Mouse (Mus musculus): ENCODE results near the gene Fyn. TPM values are rescaled to one million over a fixed set of nuclear protein-coding genes. Genes with fewer than 3 reads are reported as not detected.

The Fyn gene
- total RNA-seq, 2 experiments from 2014 or later: 44.8 to 69.9 TPM

DNA sequence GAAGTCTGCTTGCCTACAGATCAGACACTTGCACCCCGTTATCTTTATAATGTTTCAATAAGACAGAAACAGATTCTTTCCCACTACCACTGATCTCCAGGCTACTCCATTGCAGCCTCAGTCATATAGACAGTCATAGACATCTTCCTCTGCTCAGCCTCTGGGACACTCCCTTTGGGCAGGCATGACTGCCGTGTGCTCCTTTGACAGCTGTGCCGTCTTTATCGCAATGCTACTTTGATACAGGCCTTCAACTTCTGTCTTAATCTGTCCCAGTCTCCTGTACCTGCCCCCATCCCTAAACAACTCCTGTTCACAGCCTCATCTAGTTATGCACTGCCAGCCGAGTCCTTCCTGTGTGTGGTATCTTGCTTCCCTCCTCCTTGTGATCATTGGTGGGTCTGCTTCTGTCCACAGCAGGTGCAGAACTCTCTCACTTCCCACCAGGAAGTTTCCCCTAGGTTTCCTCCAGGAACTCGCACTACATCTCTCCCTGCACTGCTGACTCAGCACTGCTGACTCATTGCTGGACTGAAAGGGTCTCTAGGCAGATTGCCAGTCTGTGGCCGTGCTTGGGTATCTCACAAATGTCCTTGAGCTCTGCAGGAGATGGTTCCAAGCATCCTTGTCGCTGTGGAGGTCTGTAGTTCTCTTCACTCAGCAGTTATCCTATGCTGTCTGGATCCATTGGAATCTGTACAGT, 43.4 kb downstream of the Fyn start:
- DNase-seq: peak; percentile 57

DNA sequence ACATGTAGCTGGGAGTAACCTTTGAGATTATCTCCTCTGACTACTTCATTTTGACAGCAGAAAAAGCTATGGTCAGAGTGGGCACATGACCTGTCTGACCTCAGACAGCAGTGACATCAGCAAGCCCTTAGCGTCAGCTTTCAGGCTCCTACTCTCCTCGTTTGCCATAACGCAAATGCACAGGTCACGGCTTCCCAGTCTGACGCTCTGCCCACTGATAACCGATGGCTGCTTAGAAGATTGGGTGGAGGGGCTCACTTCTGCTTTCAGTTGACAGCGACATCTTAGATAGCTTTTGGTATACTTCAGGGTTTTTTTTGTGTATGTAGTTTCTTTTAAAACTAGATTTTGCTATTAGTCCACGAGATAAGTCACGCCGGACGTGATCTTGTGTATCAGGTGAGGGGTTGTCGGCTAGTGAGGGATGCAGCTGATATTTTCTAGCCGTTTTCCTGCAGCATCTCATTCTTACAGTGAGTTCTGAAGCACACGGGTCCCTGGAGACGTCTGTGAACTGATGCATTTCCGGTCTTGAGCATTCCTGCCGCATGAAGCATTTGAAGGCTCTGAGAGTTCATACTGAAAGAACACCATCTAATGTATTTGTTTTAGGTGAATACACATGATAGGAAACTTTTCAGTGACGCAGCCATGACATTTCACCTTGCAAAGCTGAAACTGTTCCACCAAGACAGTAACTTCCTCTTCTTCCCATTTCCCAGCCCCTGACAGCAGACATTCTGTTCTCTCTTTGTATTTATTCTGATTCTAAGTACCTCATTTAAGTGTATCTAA, 44.4 kb downstream of the Fyn start:
- no peak for DNase-seq

DNA sequence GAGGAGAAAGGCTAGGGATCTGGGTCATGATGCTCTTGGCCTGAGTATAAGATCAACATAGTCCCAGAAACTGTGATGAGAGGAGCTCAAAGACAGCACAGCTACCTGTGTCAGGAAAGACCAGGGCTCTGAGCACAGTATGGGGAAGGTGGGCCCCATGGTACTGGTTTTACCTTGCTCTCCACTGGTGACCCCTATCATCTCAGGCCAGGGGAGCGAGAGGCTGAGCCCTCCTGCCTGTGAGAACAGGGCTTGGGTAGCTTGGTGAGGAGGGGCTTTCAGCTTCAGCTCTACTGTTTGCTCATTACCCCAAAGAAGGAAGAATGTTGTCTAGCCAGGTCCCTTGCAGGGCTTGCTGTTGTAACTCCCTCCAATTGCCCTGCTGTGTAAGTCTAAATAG, 45.4 kb downstream of the Fyn start:
- DNase-seq: no peak

DNA sequence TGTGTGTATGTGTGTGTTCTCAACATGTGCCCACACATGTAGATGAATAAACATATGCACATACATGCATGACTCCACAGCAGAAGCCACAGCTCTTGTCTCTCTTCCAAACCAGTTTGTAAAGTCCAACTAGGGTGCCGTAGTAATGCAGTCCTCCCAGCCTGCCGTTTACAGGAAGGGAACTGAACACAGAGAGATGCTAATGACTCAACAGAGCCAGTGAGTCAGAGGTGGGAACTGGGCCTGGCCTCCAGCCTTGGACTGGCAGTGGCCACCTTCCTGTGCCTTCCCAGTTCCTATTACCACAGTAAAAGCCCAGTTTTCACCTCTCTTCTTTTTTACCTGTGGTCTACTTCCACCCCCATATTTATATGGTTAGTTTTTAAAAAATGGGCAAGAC, 46.9 kb downstream of the Fyn start:
- DNase-seq: peak; percentile 83 to 84

DNA sequence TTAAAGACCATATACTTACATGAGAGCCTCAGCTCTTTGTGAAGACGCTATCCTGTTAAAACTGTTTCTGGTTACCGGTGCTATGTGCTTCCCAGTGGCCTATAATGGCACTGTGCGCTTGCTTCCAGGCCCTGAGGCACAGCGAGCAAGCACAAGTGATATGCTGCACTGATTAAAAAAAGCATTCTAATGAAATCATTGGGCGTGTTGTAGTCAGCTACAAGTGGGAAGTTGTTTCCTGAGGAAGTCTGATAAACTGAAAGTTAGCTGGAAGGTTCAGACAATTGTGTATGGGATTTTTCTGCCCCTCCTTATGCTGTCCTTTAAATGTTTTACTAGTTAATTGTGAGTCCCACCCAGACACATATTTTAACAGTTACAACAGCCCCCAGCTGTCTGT, 49.0 kb downstream of the Fyn start:
- DNase-seq: no peak

DNA sequence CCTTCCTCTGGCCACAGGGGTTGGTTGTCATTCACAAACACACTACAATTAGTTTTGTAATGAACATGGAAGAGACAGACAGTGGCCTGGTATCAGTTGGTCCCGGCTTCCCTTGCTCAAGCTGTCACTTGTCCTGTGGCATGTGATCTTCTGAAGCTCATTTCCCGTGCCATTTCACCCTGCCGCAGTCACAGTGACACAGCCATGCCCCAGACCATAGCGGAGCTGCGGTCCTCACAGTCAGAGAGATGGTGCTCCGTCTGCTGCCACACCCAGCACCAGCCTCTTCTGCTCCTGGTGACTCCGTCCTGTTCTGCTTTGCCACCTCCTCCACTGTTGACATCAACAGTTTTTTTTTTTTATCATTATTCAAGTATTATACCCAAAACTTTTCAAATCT, 49.7 kb downstream of the Fyn start:
- no peak for DNase-seq

DNA sequence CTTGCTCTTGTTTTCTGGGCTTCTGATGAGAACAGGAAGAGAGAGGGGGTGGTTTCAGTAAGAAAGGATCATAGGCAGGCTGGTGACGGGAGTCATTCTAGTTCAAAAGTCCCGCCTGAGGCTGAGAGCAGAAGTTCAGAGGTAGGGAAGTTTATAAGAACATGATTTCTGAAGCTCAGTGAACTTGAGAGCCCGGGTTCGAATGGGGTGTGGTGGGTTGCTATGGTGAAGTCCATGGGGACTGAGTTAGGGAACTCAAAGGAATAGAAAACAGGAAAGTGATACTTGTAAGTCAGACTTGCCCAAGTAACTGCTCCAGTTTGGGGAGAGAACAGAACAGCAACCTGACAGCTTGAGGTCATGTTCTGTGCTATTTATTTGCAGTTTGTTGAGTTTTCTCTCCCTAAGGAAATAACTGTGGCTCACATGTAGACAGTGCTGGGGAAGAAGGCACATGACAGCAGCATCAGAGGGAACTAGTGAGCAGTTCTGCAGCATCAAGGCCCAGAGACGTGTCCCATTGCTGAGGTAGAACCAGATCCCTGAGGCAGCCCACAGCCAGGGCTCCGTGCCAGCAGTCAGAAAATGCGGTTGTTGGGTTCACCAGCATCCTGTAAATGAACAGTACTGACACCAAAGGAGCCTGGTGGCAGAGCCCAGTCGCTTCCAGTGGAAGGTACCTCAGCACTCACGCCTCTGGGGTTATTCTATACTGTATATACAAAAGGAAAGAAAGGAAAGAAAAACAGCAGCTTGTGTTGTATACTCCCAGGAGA, 52.4 kb downstream of the Fyn start:
- DNase-seq: peak in 1 of 2 experiments; percentile 51

DNA sequence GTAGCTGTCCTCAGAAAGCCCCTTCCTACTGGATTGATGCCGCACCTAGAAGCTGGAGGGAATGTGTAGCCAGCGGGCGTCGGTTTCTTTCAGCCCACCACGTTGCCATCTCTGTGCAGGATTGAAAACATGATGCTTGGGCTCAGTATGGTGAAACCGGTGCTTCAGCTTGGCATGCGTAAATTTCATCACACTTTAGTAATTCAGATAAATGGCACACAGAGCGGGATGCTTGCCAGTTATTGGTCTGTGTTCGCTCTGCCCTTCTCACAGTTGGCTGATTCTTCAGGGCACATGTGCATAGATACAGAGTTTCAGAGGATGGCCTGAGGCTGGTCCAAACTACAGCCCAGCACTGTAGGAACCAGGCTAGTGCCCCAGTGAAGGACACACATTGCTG, 53.1 kb downstream of the Fyn start:
- DNase-seq: no peak

DNA sequence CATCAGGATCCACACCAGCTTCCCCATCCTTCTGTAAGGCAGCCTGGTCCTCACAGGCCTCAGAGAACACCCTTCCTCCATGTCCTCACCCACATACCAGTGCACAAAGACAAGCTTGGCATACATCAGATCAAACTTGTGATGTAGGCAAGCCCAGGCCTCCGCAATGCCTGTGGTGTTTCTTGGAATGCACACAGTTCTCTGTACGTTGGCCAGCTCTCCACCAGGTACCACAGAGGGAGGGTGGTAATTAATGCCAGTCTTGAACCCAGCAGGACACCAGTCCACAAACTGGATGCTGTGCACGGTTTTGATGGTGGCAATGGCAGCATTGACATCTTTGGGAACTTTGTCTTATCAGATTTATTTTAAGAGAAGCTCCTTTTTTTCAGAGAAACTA, 56.0 kb downstream of the Fyn start:
- DNase-seq: no peak

DNA sequence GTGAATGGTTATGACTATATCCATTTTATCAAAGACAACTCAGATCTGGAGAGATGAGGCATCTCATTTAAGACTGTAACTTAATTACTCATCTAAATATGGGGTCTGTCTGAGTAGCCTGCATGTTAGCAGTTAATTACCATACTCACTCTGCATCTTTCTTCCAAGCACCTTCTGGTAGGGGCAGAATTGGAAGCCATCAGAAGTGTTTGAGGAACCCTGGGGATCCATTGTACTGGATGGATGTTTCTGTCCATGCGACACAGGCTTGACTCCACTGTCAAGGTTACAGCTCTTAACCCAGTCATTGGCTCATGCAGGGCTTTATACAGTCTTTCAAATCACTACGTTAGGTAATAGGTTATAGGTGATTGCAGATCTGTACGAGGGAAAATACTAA, 57.4 kb downstream of the Fyn start:
- no peak for DNase-seq

DNA sequence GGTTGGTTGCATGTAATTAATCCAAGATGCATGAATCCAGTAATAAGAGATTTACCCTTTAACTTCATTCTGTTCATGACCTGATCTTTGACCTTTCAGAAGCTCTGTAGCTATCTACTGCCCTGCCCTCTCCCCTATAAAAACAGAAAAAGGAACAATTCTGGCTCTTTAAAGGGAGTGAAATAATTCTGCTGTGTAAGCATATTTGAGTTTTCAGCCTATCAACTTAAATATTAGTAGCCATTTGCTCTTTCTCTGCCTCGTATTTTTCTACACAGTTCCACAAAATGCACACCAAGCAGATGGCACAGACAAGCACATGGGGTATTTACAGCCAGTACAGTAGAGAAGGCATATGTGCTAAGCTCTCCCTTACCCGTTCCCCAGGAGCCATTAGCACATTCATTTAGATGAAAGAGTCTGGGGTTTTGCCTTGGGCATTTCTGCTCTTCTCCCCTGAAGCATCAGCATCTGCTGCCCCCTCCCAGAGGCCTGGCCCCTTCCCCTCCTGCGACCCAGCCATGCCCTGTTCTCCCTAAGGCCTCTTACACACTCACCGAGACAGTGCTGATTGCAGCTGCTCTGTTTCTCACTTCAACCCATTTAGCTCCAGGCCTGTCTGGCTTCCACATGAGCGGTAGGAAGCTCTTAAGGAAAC, 58.3 kb downstream of the Fyn start:
- DNase-seq: no peak

DNA sequence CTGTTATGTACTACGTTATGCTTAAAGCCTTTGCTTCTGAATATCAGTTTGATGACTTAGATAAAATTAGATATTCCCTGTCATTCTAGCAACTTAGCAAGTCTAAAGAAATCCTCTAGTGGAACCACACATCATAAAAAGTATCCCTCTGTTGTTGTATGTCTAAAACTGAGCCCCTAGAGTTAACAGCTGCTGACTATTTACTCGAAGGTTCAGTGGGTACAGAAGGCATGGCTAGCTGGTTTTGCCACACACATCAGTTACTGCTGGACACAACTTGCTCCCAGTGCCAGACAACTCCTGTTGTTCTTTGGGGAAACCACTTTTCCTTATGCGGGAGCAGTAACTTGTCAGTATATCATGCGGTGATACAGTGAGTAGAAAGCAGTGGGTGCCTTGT, 61.0 kb downstream of the Fyn start:
- no peak for DNase-seq

DNA sequence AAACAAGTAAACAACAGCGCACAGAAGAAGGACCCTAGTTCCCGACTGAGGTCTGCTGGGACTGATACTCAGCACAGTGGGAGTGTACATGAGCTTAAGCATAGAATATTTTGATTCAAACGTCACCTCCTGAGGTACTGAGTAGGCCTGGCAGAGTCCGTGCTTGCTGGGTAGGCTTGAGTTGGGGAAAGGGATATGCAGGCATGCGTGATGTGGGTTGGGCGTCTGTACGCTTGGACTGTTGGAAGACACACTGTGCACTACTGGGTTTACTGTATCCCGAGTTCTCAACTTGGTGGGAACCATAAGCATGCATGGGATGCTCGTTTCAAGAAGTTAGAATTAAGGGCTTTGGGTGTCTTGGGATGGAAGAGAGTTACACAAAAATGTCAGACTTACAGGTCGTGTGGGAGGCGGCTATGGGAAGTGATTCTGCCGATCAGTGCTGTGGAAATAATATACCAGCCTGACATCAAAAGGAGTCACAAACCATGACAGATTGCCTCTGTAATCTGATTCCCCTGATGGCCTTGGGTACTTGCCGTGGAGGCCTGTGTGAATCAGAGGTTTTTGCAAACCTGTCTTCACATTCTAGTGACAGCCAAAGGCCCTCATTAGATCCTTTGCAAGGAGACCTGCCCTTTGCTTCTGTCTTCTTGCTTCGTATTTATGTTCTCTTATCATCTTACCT, 61.6 kb downstream of the Fyn start:
- peak; percentile 62 for DNase-seq

DNA sequence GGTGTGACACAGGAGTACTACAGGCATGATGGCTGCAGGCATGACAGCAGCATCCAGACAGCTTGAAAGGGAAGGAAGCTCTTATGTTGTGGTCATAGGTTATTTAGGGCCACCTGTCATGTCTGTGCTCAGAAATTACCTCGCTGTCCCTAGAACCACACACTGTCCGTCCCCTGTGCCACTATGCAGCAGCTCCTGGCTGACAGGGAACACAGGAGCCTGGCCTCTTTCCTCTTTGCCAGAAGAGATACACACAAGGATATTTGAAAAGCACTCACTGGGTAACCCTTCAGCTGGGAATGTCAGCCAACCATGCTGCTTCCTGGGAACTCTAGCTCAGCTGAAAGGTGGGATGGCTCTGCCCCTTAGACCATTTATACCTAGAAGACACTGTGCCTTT, 62.6 kb downstream of the Fyn start:
- no peak for DNase-seq

DNA sequence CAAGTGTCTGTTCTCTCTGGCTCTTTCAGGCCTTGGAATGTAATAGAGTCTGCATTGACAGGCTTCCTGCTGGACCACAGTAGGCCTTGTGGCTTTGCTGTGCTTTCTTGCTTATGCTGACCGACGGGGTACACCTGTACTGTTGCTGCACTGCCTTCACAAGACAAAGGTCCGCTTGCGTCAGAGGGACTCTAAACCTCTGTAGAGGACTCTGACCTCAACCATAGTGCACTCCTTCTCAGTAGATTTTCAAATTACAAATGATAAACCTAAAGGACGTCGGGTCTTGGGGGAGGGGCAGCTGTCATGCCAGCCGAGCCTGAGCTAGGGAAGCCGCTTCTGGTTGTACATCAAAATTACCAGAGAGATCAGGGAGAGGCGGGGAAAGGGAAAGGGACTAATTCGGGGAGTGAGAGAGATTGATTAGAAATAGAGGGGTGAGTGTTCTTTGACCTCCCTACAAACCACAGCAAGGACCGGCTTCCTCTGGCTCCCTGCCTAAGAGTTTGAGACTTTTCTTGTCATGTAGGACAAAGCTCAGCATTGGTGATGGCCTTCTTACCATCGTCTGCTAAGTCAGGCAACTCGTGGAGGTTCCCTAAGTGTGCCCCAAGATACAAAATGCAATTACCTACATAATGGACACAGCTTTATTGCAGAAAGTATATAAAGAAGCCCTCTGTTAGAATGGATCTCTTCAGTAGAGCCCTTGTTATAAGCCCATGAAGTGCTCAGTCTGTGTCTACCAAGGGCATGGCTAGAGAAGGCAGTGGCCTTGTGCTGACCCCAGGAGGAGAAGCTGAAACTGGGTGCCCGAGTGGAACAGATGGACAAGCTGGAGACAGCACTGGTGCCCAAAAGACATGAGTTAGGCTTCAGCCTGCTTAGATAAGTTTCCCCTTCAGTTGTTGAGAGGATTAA, 64.3 kb downstream of the Fyn start:
- DNase-seq: no peak

DNA sequence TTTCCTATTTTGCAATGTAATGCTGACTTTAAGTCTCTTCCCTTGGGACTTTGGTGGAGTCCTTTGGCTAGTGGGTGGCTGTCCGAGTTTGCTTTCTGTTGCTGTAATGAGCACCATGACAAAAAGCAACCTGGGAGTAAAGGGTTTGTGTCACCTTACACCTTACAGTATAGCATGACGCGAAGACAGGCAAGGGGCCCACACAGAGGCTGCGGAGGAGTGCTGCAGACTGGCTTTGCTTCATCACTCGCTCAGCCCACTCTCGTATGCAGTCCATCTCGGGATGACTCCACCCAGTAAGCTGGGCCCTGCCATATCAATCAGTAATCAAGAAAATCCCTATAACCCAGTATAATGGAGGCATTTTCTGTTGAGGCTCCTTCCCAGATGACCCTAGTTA, 65.2 kb downstream of the Fyn start:
- DNase-seq: no peak

DNA sequence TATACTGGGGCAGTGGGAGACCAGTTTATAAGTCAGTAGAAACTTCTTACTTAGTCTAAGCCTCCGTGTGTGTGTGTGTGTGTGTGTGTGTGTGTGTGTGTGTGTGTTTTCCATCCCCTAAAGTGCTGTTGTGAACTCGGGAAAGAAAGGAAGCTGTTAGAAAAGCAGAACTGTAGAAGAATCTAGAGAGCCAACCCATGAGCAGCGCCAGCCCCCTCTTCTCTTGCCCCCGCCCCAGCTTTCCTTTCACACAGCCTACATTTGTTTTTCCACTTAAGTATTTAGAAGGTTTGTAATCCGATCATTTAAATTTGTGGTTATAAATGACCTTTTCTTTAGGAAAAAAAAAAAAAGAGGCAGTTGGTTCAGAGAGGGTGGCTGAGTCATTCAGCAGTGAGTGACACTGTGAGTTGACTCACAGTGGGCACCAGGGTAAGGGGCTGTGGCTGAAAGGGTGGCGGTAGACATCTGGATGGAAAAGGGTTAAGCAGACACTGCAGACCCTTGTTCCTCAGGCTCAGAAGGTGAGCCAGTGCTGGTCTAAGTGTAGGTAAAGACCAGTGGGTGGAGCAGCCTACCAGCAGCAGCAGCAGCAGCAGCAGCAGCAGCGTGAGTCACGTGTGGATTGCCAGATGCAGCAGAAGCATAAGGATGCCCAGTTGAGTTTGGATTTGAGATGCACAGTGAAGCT, 66.2 kb downstream of the Fyn start:
- peak; percentile 36 to 41 for DNase-seq

DNA sequence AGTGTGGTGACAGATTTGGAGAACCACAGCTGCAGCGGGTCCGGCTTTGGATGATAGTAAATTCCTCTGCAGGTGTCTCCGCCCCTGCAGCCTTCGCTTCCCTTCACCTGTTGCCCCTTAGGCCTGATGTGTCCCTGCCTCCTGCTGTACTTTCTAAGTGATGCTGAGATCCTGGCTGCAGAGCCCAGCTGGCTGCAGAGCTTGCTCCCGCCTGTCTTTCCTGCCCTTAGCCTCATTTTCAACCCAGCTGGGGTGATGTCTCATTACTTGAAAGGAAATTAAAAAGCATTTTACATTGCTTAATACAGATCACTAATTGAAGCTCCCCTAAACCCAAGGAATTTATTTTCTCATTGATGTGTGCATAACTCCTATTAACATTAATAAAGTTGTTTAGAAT, 70.2 kb downstream of the Fyn start:
- DNase-seq: no peak

DNA sequence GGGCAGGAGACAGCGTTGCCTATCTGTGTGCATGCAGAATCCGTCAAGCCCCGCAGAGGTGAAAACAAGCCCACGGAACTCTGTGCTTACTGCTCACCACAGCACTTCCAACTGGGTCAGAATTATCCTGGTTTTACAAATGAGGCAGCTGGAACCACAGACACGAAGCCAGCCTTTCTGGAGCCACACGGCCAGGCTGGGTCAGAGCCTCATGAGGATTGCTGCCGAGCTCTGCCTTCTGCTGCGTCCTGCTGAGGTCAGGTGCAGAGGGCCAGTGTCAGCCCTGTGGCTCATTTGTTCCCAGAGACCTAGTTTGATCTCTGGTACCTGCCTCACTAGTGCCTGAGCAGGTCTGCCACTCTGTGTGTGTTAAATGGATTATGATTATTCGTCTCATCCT, 71.9 kb downstream of the Fyn start:
- DNase-seq: no peak

DNA sequence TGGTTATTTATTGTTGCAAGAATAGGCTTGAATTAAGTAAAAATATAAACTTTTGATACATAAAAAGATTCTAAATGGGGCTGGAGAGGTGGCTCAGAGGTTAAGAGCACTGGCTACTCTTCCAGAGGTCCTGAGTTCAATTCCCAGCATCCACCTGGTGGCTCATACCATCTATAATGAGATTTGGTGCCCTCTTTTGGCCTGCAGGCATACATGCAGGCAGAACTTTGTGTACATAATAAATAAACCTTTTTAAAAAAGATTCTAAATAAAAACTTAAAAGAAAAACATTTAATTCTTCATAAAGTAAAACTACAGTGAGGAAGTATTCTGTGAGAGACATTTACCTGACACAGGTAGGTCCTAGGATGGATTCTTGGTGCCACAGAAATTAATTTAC, 73.0 kb downstream of the Fyn start:
- DNase-seq: no peak
